Mouse (Mus musculus) hindbrain, embryonic 14.5 days (tissue): ENCODE data around the gene Rsc1a1. TPM values are rescaled to one million over a fixed set of nuclear protein-coding genes. Genes with fewer than 3 reads are reported as not detected.
A peak's percentile ranks its signal among the peaks of the same experiment; 100 is the strongest.

ENCODE experiments used
- ATAC-seq: fragments of 200-750 bp; cut with Nextera tagmentation; 2 replicates; pipeline ENCODE4 v1.8.0; 2017; ENCODE audit warnings: moderate number of reproducible peaks, mild to moderate bottlenecking, moderate TSS enrichment, moderate library complexity; ENCODE audit not compliant: low FRiP score
- DNase-seq: peaks from one replicate; pipeline ENCODE4 v3.0.0-alpha.2; 2015; ENCODE audit warnings: low spot score
- H3K27ac ChIP-seq: fragments of 300-500 bp; sonication (generic); 2 replicates; pipeline ENCODE4 v1.5.1; 2014; ENCODE audit warnings: mild to moderate bottlenecking, moderate library complexity
- H3K27me3 ChIP-seq: fragments of 300-500 bp; sonication (generic); 2 replicates; pipeline ENCODE4 v1.6.1; 2014; ENCODE audit warnings: mild to moderate bottlenecking, low read length, mixed read lengths; ENCODE audit not compliant: control insufficient read depth, insufficient read depth
- H3K36me3 ChIP-seq: fragments of 300-500 bp; sonication (generic); replicated peaks from 2 replicates; pipeline ENCODE4 v1.6.1; 2014; ENCODE audit not compliant: control insufficient read depth, insufficient read depth
- H3K4me1 ChIP-seq: fragments of 300-500 bp; sonication (generic); replicated peaks from 2 replicates; pipeline ENCODE4 v1.6.1; 2014; ENCODE audit warnings: antibody characterized with exemption, low read length, mixed read lengths; ENCODE audit not compliant: control insufficient read depth, insufficient read depth
- H3K4me2 ChIP-seq: fragments of 300-500 bp; sonication (generic); replicated peaks from 2 replicates; pipeline ENCODE4 v1.6.1; 2014; ENCODE audit warnings: mild to moderate bottlenecking, moderate library complexity
- H3K4me3 ChIP-seq: fragments of 300-500 bp; sonication (generic); replicated peaks from 2 replicates; pipeline ENCODE4 v1.5.1; 2014; ENCODE audit warnings: mild to moderate bottlenecking, low read length
- H3K9ac ChIP-seq: fragments of 300-500 bp; sonication (generic); 2 replicates; pipeline ENCODE4 v1.6.1; 2014
- H3K9me3 ChIP-seq: fragments of 300-500 bp; sonication (generic); 2 replicates; pipeline ENCODE4 v1.6.1; 2016; ENCODE audit warnings: low read length; ENCODE audit not compliant: control insufficient read depth
- WGBS: fragments of 180-500 bp; shearing (Covaris S2); extraction: QIAGEN DNeasy Blood & Tissue Kit; methylation state at CpG from one replicate; pipeline ENCODE4 v1.1.7; 2014; 5-methylcytosine and 5-hydroxymethylcytosine counted together
- polyA plus RNA-seq: library from polyadenylated mRNA; unstranded; fragments of >200 nt; fragmentation: Nextera tagmentation; extraction: Ambion mirVana; gene quantifications from 2 replicates; pipeline ENCODE4 v1.2.1, GENCODE M21; 2014

Rsc1a1 gene
- polyA plus RNA-seq, 1 experiment from 2014 or later, result not detected

DNA sequence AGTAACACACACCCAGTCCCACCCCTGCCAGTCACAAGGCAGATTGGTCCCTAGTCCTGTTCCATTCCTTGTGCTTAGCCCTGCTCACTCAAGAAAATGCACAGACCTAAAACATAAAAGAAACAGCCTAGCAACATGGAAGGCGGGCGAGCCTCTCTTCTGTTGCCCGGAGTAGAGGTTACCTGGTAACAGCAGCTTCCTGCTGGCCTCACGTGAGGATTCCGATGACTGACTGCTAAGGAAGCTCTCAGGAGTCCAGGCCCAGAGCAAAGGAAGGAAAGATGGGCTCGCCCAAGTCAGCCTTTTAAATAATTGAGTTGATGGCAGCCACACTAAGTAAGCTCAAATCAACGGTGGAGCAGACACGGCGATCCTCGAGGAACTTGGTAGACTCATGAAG, 33.5 kb downstream of the Rsc1a1 start:
- Histone ChIP-seq H3K4me3 (no peak overlapping the region), H3K4me1 (peaks cover 3% of the 10 kb centered on the region; the same call in 1 of the 2 replicates), H3K9ac (no peak overlapping the region), H3K36me3 (peaks cover 17% of the 10 kb centered on the region), H3K9me3 (no peaks in the 10 kb centered on the region), H3K27ac (no peak overlapping the region), H3K27me3 (no peaks in the 10 kb centered on the region), H3K4me2 (no peak overlapping the region)
- no peak for DNase-seq
- 84% methylated on average over 10 of the region's 10 CpGs for WGBS
- no peak for ATAC-seq

DNA sequence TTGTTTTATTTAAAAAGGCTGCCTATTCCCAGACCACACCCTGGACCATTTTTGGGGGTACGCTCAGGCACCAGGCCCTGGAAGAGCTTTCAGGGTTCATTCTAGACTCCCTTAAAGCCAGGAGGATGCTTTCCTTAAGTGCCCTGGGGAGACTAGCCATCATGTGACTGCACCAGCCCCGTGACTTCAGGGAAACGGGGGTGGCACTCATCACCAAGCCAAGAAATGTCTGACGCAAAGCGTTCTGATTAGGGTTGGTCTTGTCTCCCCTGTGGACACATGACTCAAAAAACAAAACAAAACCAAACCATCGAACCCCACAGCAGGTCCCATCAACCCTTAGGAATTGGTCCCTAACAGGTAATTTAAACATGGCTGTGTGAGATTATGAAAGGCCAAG, 34.1 kb downstream of the Rsc1a1 start:
- peaks cover 3% of the 10 kb centered on the region; the same call in 1 of the 2 replicates for H3K4me1 ChIP-seq
- DNase-seq (no peak), ATAC-seq (no peak)
- no peaks in the 10 kb centered on the region for H3K9me3 ChIP-seq
- H3K4me2 ChIP-seq, result no peak overlapping the region
- H3K27me3 ChIP-seq, result no peaks in the 10 kb centered on the region
- WGBS, result 84% methylated on average over 6 of the region's 6 CpGs
- no peak overlapping the region; the same call in 1 of the 2 replicates for H3K27ac ChIP-seq
- no peak overlapping the region for H3K9ac ChIP-seq
- H3K4me3 ChIP-seq, result no peak overlapping the region
- peaks cover 15% of the 10 kb centered on the region for H3K36me3 ChIP-seq

DNA sequence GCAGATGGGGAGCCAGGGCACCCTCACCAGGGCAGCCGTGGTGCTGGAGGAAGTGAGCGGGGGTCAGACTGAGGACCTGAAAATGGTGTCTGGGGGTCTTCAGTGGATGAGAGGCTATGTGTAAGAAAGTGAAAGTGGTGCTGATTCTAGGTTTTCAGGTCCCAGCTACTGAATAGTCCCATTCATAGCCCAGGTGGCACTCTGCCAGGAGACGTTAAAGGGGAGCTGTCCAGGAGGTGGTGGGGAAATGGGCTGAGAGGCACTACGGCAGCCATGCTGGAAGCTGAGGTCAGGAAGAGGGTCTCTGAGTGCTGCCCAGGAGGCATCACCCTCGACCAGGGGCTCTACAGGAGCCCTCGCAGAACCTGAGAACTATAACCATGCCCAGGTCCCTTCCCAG, 36.2 kb downstream of the Rsc1a1 start:
- peaks cover 12% of the 10 kb centered on the region for H3K36me3 ChIP-seq
- 0 out of 2 replicates have a peak overlapping the region, but pooled peaks have one; percentile 43 for H3K27ac ChIP-seq
- no peak overlapping the region for H3K4me2 ChIP-seq
- DNase-seq, result peak; percentile 35
- no peaks in the 10 kb centered on the region for H3K27me3 ChIP-seq
- no peak overlapping the region for H3K9ac ChIP-seq
- H3K4me3 ChIP-seq, result no peak overlapping the region
- ATAC-seq, result no peak
- no peaks in the 10 kb centered on the region for H3K9me3 ChIP-seq
- H3K4me1 ChIP-seq, result peaks cover 6% of the 10 kb centered on the region
- 64% methylated on average over 6 of the region's 6 CpGs for WGBS

DNA sequence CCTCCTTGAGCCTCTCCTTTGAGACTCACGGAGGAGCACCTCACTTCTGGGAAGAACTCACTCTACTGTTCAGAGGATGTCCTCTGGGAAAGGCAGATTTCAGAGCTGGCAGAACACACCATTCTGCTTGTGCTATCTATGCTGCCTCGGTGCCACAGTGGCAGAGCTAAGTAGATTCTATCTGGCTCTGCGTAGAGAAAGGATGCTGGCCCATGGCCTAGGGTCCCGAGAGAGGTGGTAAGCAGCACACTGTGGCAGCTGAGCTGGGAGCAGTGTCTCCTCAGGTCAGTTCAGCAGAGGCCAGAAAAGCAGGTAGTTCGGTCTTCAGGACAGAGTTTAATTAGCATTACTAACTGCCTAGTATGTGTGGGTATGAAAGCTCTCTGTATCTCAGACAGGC, 37.1 kb downstream of the Rsc1a1 start:
- Histone ChIP-seq H3K9ac (no peak overlapping the region), H3K9me3 (no peaks in the 10 kb centered on the region), H3K4me3 (no peak overlapping the region), H3K4me2 (no peak overlapping the region), H3K4me1 (peaks cover 15% of the 10 kb centered on the region), H3K36me3 (peaks cover 3% of the 10 kb centered on the region), H3K27me3 (no peaks in the 10 kb centered on the region), H3K27ac (no peak overlapping the region)
- 87% methylated on average over 5 of the region's 5 CpGs for WGBS
- no peak for ATAC-seq
- no peak for DNase-seq

- ATAC-seq (no peak), DNase-seq (no peak)
- 93% methylated on average over 3 of the region's 3 CpGs for WGBS
- H3K27me3 ChIP-seq, result no peaks in the 10 kb centered on the region
- peaks cover 9% of the 10 kb centered on the region for H3K36me3 ChIP-seq
- peaks cover 15% of the 10 kb centered on the region for H3K4me1 ChIP-seq
- H3K27ac ChIP-seq, result no peak overlapping the region
- no peaks in the 10 kb centered on the region for H3K9me3 ChIP-seq
- no peak overlapping the region for H3K4me3 ChIP-seq
- no peak overlapping the region for H3K9ac ChIP-seq
- H3K4me2 ChIP-seq, result no peak overlapping the region
These were observed 38.2 kb downstream of the Rsc1a1 start for GRCm38 (mm10) chr4:141647187-141647586.

GRCm38 (mm10) chr4:141645988-141646387, 39.4 kb downstream of the Rsc1a1 start:
- Histone ChIP-seq H3K36me3 (peaks cover 15% of the 10 kb centered on the region), H3K27me3 (no peaks in the 10 kb centered on the region), H3K9ac (no peak overlapping the region), H3K4me1 (peaks cover 12% of the 10 kb centered on the region), H3K4me3 (no peak overlapping the region), H3K4me2 (no peak overlapping the region), H3K9me3 (no peaks in the 10 kb centered on the region), H3K27ac (no peak overlapping the region)
- DNase-seq (no peak), ATAC-seq (no peak)
- WGBS, result 94% methylated on average over 8 of the region's 8 CpGs

DNA sequence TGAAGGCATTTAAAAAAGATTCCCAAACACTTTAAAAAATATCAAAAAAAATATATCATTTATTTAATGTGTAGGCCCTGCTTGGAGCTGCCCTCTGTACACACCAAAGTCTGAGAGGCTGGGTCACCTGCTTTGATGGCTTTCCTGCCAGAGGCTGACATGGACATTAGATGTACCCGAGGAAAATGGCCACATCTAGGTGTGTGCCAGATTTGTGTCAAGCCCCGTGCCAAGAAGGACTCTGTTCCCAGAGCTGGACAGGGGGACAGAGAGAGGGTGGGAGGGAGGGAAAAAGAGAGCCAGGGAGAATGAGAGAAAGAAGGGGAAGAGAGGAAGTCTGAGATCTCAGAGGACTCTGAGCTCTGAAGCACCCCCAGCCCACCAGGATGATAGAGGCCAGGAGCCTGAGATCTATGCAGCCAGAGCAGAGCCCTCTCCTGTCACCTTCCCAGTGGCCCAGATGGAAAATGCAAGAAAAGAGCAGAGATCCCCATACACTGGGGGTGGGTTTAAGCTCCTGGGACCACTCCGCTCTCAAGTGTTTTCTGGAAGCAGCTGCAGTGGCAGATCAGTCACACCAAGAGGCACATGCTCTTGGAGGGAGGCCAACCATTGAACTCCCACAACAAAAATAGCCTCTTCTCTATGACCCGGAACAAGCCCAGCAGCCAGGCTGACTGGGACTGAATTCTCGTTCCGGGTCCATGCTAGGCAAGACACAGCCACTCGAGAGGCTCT, 42.1 kb downstream of the Rsc1a1 start:
- H3K9ac ChIP-seq, result peak overlapping the region; percentile 3; the same call in 1 of the 2 replicates
- H3K9me3 ChIP-seq, result no peaks in the 10 kb centered on the region
- DNase-seq (peak; percentile 72), ATAC-seq (peak; percentile 71)
- peaks cover 12% of the 10 kb centered on the region for H3K4me1 ChIP-seq
- H3K4me3 ChIP-seq, result no peak overlapping the region
- peaks cover 38% of the 10 kb centered on the region for H3K36me3 ChIP-seq
- WGBS, result 44% methylated on average over 7 of the region's 7 CpGs
- no peak overlapping the region; the same call in 1 of the 2 replicates for H3K4me2 ChIP-seq
- no peaks in the 10 kb centered on the region for H3K27me3 ChIP-seq
- peak overlapping the region; percentile 77 for H3K27ac ChIP-seq

DNA sequence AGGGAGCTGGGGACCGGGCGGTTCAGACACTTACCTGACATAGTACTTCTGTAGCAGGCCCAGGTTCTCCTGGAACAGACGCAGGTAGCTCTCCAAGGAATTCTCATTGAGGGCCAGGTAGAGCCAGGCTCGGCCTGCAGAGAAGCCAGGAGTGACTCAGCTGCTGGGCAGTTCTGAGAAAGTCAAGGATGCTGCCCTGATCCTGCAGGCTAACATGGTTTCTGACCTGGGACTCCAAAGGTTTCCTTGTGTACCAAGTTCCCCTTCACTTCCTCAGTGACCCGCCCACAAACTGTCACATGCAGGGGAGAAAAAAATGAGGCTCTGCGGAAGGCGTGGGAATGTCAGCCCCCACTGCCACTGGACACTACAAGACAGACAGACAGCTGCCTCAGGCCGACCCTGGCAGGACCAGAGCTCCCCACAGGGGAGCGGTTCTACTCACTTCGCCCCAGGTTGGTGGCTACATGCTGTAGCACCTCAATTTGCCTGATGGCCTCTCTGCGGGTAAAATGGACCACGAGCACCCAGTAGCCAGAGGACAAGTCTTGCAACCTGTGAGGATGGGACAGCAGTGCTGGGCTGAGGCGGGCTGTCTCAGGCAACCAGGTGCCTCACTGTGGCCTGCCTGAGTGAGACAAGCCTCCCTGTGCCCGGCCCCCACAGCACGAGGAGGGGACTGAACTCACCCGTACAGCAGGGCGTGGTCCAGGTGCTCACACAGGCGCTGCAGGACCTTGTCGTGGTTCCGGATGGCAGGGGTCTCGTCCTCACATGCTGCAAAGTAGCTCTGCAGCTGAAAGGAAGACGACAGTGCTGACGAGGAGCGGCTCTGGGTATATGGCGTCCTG, 43.2 kb downstream of the Rsc1a1 start:
- Histone ChIP-seq H3K27me3 (no peaks in the 10 kb centered on the region), H3K4me1 (peaks cover 12% of the 10 kb centered on the region), H3K4me2 (no peak overlapping the region), H3K27ac (0 out of 2 replicates have a peak overlapping the region, but pooled peaks have one; percentile 14), H3K36me3 (peaks cover 41% of the 10 kb centered on the region), H3K9ac (no peak overlapping the region), H3K4me3 (no peak overlapping the region), H3K9me3 (no peaks in the 10 kb centered on the region)
- 91% methylated on average over 25 of the region's 25 CpGs for WGBS
- ATAC-seq, result no peak
- no peak for DNase-seq

DNA sequence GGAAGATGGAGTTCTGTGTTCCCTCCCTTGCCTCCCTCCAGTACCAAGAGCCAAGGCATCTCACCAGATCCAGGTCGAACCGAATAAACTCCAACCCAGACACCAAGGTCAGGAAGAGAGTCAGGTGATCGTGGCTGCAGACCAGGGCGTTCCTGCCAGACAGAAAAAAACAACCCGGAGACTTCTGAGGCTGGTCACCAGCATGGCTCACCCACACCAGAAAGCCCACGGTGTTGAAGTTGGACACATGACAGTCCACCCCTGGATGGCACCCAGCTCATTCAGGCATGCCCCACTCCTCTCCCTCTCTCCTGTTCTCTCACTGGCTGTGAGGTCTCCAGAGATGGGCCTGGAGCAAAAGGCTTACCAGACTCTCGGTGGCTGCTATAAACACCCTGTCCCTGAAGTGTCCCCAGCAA, 44.0 kb downstream of the Rsc1a1 start:
- no peak for ATAC-seq
- H3K27me3 ChIP-seq, result no peaks in the 10 kb centered on the region
- no peak overlapping the region for H3K9ac ChIP-seq
- WGBS, result 89% methylated on average over 7 of the region's 7 CpGs
- peaks cover 12% of the 10 kb centered on the region for H3K4me1 ChIP-seq
- peaks cover 49% of the 10 kb centered on the region for H3K36me3 ChIP-seq
- H3K4me2 ChIP-seq, result no peak overlapping the region
- DNase-seq, result no peak
- no peak overlapping the region for H3K27ac ChIP-seq
- H3K4me3 ChIP-seq, result no peak overlapping the region
- no peaks in the 10 kb centered on the region for H3K9me3 ChIP-seq
